Mouse (Mus musculus): ENCODE measurements around the gene 4930442H23Rik.
A peak's percentile ranks its signal among the peaks of the same experiment; 100 is the strongest.
"Not testable (repeated sequence)": the region's sequence is repeated elsewhere in the genome, so short reads cannot be mapped to it uniquely, and the experiment has no call there.

Gene 4930442H23Rik

DNA sequence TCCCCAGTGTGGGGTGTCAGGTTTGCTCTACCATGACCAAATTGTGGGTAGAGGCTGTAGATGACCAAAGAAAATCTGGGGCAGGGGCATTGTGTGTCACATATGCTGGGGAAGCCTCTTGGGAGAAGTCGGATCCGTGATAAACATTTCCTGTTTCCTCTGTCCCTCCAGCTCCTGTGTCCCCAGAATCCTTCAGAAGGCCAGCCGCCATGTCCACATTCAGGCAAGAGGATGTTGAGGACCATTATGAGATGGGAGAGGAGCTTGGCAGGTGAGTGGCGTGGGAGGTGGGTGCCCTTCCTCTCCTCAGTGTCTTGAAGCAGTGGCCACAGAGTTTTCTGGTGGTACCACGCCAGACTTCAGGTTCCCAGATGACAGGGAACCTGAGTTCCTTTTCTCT is at the start of gene 4930442H23Rik:
4930442H23Rik (minus strand) TSS at position 45 of the 400 bp plus-strand sequence.
- DNase-seq (ENCODE audit: low read depth, low spot score) = no peak

DNA sequence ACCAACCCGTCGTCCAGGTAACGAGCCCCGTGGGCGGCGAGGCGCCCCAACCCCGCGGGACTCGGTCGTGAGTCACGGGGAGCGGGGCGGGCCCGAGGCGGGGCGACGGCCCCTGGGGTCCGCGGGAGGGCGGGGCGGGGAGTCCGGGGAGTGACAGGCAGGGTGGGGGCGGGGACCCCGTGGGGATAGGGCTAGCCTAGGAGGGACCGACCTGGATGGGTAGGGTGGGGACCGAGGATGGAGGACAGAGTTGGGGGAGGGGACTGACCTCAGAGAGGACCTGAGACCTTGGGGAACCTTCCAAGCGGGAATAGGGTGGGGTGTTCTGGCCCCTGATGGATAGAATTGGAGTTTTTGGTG is 49.6 kb upstream of the 4930442H23Rik start:
- no peak for DNase-seq (ENCODE audit: low read depth, low spot score)

DNA sequence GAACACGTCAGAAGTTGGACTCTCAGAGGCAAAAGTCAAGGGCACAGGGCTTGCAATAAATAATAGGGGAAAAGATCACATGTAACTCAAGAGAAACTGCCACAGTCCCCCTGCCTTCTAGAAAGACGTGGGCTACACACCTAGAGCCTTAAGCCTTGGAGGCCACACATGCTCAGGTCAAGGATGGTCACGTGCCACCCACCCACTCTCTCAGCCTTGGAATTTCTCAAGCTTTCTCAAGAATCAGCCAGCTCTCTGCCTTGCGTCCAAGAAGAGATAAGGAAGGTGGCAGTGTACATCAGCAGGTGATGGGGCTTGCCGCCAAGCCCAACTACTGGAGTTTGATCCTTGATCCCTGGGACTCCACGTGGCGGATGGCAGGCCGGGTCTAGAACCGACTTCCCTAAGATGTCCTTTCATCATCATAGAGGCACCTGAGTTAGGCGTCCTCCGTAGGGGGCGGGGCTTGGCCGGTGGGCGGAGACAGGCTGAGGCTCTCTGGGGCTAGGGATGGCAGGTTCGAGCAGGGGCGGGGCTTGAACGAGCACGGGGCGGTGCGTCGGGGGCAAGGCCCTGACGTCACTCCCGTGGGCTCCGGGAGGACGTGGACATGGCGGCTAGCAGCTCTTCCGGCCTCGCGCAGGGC is 49.1 kb upstream of the 4930442H23Rik start, which contains the start of gene Zfr2:
Zfr2 (plus strand) TSS at position 576 of the 646 bp plus-strand sequence.
- peak; percentile 63 for DNase-seq (ENCODE audit: low read depth, low spot score)

DNA sequence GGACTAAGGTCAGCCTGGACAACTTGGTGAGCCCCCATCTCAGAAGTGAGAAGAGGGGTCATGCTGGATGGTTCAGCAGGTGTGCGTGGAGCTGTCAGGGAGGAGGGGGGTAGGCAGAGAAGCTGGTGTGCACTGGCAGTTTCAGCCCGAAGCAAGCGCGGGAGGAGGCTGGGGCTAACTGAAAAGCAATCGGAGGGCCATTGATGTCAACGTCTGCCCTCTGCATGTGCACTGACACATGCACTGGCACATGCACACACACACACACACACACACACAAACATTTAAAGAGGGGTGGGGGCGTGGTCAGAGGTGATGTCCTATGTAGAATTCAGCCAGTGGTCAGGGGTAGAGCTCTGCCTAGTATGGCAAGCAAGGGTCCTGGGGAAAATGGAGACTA is 47.8 kb upstream of the 4930442H23Rik start:
- DNase-seq (ENCODE audit: low read depth, low spot score) = no peak

DNA sequence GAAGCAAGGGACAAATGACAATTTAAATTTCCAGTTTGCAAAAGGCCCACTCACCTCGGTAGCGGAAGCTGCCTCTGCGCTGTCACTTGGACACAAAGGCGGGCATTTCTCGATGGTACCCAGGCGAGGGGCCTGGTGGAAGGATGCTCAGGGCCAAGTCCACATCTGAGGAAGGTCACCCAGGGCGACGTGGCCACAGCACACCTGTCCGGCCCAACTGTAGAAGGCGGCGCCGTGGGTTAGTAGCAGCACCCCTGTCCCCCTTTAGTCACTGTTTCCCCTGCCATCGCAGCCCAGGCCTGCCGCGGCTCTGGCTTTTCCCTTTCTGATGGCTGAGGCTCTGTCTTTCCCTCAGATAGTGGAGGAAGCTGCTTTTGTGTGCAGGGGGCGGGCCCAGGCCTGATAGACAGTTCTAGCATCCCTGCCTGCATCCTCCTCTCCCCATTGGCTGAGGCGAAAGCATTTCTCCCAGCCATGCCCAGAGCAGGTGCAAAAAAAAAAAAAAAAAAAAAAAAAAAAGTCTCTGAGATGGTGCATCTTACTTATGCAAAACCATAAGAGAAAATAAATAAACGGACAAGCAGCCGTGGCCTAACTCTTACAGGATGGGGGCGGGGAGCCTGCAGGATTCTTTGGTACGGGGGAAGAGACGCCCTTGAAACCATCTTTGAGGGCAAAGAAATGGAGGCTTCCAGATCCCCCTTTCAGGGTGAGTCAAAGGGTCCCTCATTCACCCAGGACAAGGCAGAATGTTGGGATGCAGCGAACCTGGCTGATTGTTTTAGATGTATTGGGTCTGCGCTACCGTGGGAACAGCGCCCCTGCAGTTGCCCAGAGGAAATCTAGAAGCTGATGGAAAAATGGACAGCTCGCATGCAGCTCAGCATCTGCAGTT is 47.0 kb upstream of the 4930442H23Rik start, which contains the start of gene Atcay:
Atcay (minus strand) TSS at position 396 of the 895 bp plus-strand sequence.
- peak; percentile 84 for DNase-seq (ENCODE audit: low read depth, low spot score)

DNA sequence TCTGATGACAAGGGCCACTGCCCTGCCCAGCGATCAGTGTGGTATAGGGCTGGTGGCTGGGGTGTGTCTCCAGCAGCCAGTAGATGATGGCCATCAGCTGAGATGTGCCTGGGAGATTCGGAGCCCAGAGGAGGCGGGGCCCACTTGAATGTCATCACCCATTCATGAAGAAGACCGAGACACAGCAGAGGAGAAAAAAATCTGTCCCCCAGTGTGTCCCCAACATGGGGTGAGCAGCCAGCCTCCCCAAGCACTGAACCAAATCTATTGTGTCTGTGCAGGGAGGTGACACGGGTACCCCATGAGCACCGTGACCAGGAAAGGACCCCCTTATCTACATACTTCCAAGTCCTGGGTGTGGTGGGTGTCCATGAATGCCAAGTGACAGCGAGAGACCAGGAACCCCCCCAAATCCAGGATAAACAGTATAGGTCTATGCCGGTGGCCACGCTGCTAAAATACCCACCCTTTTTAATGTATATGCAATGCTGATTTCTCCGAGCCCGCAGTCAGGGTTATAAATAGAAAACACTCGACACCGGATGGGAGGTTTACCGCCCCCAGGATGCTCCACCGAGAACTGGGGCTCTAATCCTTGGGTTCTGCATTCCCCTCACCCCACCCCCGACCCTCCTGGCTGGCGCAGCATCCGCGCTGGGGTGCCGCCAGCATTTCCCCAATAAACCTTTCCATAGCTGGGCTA is 46.2 kb upstream of the 4930442H23Rik start:
- DNase-seq (ENCODE audit: low read depth, low spot score) = no peak

DNA sequence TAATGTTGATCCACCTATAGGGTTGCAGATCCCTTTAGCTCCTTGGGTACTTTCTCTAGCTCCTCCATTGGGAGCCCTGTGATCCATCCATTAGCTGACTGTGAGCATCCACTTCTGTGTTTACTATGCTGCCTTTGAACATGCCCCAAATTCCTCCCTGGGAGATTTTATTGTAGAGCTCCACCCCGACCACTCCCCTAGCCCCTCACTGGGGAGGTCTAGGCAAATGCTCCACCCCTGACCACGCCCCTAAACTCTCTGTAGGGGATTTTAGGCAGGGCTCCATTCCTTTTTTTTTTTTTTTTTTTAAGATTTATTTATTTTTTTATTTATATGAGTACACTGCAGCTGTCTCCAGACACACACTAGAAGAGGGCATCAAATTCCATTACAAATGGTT is 40.1 kb upstream of the 4930442H23Rik start:
- not testable (repeated sequence) for DNase-seq (ENCODE audit: low read depth, low spot score)

DNA sequence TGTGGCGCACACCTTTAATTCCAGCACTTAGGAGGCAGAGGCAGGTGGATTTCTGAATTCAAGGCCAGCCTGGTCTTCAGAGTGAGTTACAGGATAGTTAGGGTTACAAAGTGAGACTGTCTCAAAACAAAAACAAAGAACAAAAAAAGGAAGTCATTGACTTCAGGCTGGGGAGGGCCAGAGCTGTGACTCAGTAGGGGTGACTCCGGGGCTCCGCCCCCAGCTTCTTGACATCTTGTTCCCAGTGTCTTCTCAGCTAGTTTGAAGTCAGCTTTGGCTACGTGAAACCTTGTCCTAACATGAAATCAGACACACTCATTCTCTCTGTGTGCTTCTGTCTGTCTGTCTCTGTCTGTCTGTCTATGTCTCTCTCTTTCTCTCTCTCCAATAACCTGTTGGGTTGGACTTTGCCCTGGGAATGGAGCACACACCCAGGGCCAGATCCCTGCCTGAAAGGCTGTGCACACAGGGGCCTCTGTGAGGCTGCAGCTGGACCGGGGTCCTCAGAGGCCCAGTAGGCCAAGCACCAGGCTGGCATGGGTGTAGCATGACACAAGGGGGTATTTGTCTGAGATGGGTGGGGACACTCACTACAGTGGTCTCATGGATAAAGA is 37.9 kb upstream of the 4930442H23Rik start:
- DNase-seq (ENCODE audit: low read depth, low spot score) = no peak

DNA sequence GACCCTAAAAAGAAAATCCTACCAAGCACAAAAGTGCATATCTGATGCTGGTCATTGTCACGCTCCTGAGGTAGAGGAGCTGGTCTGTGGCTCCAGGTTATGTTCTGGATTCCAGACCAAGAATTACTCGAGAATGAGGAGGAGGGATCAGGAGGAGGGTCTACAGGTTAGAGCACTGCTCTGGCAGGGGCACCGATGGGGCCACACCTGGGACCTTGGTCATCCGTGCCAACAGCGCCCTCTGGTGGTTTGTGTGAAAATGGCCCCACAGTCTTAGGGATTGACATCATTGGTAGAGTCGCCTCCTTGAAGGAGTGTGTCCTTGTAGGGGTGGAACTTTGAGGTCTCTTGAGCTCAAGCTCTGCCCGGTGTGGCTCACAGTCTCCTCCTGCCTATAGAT is 34.3 kb upstream of the 4930442H23Rik start:
- no peak for DNase-seq (ENCODE audit: low read depth, low spot score)

DNA sequence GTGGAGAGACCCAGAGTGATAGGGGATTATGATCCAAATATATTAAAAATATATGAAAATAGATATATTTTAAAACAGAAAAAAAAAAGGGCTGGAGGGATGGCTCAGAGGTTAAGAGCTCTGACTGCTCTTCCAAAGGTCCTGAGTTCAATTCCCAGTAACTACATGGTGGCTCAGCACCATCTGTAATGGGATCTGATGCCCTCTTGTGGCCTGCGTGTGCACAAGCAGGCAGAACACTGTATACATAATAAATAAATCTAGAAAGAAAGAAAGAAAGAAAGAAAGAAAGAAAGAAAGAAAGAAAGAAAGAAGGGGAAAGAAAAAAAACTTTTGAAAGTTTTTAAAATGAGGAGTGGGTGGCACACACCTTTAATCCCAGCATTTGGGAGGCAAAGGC is 33.6 kb upstream of the 4930442H23Rik start:
- not testable (repeated sequence) for DNase-seq (ENCODE audit: low read depth, low spot score)

DNA sequence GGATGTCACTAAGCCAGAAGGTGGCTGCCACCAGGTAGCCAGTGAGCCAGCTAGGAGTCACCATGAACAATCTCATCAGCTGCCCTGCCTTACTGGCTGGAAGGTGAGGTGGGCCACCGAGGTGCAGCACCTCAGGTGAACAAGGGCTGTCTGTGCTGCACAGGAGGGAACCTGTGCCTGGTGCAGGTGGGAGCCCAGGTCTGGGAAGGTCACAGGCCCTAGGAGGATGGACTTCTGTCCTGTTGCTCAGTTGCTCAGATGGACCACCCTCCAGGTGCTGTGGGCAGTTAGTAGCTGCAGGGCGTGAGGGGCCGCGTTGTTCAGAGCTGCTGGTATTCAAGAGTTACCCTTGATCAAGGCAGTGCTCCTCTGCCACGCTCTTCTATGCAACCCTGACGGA is 33.2 kb upstream of the 4930442H23Rik start:
- DNase-seq (ENCODE audit: low read depth, low spot score) = no peak

DNA sequence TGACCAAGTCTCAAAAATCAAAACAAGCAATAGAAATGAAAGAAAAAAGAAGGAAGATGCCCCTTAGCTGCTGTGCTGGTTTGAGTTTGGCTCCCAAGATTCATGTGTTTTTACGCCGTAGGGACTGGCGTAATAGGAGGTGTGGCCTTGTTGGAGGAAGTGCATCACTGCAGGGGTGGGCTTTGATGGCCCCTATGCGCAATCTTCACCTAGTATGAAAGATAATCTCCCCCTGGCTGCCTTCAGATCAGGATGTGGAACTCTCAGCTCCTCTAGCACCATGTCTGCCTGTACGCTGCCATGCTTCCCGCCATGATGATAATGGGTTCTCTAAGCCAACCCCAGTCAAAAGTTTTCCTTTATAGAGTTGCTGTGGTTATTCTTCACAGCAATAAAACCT is 32.6 kb upstream of the 4930442H23Rik start:
- no peak for DNase-seq (ENCODE audit: low read depth, low spot score)

DNA sequence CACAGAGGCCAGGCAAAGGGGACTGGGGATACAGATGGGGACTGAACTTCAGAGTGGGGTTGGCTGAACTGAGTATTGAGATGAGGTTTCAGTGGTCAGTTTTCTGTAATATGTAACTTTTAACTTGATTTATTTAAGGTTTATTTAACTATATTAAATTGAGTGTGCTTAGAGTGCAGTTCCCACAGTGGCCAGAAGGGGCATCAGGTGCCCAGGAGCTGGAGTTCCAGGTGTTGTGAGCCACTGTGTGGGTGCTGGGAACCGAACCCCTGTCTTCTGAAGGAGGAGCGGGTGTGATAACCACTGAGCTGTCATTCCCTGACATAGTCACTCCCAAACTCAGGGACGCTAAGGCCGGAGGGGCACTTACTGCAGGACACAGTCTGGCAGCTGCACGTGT is 26.5 kb upstream of the 4930442H23Rik start:
- DNase-seq (ENCODE audit: low read depth, low spot score) = no peak

DNA sequence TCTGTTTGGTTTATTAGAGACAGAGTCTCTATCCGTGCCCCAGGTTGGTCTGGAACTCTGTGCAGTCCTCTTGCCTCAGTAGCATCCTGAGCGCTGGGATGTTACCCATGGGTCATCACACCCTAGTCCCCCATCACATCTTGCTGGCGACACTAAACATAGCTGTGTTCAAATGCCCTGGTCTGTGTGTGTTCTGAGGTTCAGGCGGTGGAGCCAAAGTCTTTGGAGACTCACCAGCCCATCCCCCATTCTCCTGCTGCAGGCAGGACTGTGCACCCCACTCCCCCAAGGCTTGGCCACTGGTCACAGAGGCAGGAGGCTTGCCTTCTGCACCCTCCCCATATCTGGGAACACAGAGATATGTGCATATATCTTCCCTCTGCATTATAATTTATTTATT is 20.5 kb upstream of the 4930442H23Rik start:
- no peak for DNase-seq (ENCODE audit: low read depth, low spot score)

DNA sequence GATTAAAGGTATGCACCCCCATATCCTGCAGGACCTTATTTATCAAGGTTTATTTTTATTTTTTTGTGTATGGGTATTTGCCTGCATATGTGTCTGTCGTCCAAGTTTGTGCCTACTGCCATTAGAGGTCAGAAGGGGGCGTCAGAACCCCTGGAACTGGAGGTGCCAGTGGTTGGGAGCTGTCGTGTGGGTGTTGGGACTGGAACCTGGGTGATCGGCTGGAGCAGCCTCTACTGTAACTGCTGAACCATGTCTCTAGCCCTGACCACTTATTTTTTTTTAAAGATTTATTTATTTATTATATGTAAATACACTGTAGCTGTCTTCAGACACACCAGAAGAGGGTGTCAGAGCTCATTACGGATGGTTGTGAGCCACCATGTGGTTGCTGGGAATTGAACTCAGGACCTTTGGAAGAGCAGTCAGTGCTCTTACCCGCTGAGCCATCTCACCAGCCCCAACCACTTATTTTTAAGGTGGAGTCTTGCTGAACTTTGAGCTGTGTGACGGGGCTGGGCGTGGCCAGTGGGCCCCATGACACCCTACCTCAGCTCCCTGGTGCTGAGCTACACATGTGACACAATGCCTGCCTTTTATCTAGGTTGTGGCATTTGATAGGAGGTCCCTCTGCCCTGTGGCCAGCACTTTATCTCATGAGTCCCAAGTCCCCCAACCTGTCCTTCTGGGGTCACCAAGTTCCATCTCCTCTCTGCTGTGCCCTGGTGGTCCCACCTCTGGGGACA is 19.5 kb upstream of the 4930442H23Rik start:
- no peak for DNase-seq (ENCODE audit: low read depth, low spot score)

DNA sequence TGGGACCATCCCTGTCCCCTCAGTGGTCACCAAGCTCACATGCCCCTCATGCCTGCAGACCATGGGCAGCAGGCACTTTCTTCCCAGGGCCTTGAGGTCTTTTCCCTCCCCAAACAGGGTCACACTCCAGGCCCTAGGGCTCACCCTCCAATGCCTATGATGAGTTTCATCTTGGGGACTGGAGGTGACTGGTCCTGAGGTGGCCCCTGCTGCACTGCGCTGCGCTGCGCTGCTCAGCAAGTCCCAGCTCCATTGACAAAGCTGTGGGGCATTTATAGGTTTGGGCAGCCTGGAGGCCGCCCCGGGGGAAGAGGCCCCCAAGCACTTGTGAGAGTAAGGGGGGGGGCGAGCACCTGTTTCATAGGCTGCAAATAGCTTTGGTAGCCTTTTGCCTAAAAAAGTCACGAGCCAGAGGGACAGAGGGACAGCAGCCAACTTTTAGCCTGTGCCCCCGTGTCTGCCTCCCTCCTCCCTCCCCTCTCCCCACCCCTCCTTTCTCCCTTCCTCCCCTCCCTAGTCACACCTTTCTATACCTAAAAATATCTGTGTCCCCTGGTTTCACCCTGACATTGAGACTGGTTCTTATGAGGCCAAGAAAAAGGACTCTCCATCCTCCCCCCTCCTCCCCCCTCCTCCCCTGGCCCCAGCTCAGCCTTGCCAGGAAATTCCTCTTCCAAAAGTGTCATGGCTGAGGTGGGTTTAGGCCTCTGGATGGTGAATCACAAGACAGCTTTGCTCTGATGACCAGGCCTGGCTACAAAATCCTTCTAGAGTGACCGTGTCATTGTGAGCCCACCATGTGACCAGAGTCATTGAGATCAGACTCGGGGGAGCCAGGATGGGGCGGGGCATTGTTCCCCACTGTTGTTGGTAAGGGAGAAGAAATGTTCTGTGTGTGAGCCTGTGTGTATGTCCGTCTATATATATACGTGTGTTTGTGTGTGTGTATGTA is 18.4 kb upstream of the 4930442H23Rik start, which contains the start of gene Nmrk2:
Nmrk2 (minus strand) TSS at position 245 of the 952 bp plus-strand sequence.
- no peak for DNase-seq (ENCODE audit: low read depth, low spot score)

DNA sequence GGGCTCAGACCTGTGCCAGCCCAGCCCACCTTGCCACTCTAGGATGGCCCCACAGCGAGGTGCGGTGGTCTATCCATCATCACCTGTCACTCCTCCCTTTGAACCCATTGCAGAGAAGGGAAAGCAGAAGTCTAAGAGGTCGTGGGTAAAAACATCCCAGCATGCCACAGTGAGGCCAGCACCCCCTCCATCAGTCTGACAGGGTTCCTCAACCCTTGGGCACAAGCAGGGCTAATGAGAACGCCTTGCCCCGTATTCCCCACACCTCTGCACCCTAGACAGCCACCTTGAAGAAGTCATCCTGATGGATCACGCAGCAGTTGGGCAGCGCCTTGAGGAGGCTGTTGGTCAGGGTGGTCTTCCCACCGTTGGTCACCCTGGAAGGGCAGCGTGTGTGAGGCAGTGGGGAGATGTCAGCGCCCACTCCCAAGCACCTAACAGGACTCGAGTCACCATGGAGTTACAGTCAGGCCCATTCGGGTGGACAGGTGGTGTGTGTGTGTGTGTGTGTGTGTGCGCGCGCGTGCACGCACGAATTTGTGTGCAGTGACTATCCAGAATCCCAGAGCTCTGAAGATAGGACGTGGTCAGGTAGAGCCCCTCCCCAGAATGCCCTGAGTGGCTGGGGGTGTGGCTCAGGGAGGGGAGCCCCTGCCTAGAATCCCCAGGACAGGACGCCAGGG is 17.1 kb upstream of the 4930442H23Rik start:
- no peak for DNase-seq (ENCODE audit: low read depth, low spot score)

DNA sequence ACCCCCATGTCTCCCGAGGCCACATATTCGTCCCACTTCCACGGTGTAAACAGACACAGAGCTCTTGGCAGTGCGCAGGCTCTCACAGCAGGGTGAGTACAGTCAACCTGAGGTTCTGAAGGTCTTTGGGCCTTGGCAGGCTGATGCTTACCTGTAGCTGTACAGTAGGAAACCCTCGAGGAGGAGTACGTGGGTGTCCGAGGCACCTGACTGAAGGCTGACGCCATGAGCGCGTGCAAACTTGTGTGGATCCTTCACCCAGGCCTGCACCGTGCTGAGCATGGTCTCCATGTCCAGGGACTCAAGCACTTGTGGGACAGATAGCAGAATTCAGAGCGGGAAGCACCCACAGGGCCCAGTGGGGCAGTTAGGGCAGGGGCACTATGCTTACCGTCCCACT is 16.5 kb upstream of the 4930442H23Rik start:
- no peak for DNase-seq (ENCODE audit: low read depth, low spot score)

DNA sequence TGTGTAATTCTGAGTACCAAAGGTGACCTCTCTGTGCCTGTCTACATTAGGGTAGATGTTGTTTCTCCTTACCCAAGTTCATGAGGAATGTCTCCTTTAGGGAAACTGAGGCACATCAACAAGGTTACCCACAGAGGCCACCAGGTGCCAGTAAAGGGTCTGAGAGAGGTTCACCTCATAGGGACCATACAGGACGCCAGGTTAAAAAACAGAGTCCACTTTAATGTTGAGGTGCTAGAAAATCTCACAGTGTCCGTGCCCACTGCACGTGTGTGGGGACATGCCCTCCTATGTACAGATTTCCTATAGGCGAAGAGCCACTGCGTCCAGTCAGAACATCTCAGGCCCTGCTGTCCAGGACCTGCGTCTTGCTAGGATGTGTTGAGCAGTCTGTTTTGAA is 15.3 kb upstream of the 4930442H23Rik start:
- no peak for DNase-seq (ENCODE audit: low read depth, low spot score)

Measured in brain, embryonic 18.5 days (tissue).